Mouse (Mus musculus) thymus, adult 18-20 months (tissue): ENCODE data around the gene Zfp523.

Experiments used
- DNase-seq, 2 experiments: peaks; one replicate each; pipeline ENCODE4 v3.0.0; 2022; ENCODE audit warnings: mixed read lengths in 2 of 2

Zfp523 gene

DNA sequence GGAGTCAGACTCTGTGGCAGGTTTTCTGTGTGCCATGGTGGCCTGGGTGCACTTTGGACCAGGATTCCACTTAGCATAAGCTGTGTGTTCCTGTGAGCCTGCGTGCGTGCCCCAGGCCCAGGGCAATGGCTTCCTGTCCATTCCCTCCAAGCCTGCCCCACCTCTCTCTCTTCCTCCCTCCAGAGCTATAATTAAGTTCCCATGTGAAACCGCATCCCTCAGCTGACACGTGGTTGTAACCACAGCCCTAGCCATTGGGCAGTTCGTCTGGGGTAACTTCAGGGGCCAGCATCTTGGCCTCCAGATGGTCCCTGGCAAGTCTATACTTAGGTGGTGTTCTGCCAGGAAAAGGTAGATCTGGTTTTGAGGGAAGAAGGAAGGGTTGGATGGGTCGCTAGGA lies 70.7 kb downstream of the Zfp523 start:
- DNase-seq: no peak

DNA sequence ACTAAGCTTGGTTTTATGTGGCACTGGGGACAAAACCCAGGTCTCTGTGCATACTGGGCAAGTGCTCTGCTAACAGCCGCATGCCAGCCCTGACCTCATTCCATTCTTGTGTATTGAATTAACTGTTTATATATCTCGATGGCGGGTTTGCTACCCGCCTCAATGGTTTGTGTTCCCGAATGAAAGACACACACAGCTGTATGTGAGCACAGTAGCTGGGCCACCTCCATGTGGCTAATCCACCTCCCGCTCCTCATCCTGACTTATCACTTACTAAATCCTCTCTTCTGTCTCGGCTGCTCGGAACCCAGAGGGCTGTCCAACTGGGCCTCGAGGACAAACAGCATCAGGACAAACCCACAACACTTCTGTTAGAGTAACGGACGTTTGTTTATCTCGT lies 72.1 kb downstream of the Zfp523 start:
- DNase-seq: no peak

DNA sequence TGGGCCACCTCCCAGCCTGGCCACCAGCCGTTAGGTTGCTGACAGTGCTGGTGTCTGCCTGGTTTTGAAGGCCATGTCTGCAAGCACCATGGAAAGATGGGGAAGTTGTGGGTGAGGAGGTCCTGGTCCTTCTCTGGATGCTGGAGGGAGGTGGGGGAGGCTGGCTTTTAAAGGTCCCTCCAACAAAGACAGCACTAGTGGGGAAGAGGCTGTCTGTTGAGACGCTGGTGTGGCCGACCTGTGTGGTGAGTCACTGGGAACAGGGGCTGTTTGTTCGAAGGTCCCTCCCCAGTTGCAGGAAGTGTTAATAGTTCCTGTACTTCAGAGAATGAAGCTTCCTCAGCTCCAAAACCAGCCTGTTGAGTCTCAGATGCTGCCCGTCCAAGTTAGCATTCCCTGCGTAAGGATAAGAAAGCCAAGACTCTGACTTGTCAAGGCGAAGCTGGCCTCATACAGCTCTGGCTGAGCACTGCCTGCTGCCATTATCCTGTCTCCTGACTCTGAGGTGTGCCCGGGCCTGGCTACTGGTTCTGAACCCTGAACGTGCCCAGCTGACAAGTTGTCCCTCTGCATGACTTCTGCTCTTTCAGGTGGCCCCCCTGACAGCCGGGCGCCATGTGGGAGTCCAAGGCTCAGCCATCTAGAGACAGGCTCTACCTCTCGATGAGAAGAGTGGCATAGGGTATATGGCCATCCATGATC lies 74.8 kb downstream of the Zfp523 start:
- DNase-seq: no peak

DNA sequence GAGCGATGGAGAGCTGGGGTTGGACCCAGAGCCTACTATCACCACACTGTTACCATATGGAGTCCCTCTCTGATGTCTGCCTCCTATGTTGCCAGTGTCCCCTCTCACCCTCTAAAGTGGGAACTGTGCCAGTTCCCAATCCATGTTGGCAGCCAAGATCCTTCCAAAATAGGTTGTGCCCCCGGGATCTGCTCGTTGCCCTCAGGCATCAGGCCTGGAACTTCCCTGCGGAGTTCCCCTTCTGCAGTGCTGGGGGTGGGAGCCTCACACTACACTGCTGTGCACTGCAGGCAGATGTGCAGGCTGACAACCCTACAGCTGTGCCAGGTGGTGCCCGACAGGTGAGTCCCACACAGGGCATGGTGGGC lies 75.3 kb downstream of the Zfp523 start:
- DNase-seq: no peak

DNA sequence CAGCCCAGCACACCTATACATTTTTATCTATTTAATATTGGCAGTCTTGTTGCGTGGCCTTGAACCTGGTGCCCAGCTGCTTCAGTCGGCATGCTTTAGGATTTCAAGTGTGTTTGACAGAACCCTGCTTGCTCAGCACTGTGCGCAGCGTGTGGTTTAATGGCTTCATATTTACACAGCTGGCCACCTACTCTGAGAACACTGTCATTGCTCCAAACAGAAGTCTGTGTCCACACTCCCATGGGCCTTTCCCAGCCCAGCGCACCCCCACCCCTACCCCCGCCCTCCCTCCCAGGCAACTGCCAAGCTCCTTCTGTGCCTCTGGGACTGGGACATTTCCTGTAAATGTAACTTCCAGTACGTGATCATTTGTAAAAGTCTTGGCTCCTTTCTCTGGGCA lies 76.3 kb downstream of the Zfp523 start:
- no peak for DNase-seq

DNA sequence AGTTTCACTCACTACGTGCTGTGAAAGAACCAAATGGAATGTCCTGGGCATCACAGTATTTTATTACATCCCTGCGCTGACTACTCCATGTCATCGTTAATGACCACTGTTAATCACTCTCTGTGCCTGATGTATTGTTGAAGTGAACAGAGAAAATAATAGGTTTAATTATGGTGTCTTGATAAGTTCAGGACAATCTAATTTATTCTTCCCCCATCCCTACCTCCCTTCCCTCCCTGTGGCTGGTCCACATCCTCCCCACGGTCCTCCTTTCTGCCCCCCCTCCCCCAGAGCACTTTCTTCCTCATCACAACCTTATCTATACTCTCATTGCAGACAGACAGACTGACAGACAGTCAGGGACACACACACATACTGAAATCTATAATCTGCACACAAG lies 77.9 kb downstream of the Zfp523 start:
- DNase-seq: no peak
